Mouse (Mus musculus) spleen, adult 12 weeks (tissue): ENCODE measurements around the gene C330007P06Rik.
"Not testable (repeated sequence)": the region's sequence is repeated elsewhere in the genome, so short reads cannot be mapped to it uniquely, and the experiment has no call there.

Source experiments
- DNase-seq: peaks from one replicate; pipeline ENCODE4 v3.0.0; 2022; ENCODE audit warnings: low spot score

The C330007P06Rik gene

GRCm38 (mm10) chrX:36799131-36799879 lies 74.6 kb downstream of the C330007P06Rik start:
- no peak for DNase-seq

DNA sequence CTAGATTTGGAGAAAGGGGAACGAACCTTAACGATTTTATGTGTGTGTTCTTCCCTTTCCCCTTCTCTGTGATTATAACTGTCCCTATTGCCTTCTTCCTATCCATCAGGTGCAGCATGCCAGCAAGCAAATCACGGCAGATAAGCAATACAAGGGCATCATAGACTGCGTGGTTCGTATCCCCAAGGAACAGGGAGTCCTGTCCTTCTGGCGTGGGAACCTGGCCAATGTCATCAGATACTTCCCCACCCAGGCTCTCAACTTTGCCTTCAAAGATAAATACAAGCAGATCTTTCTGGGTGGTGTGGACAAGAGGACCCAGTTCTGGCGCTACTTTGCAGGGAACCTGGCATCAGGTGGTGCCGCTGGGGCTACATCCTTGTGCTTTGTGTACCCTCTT lies 77.2 kb downstream of the C330007P06Rik start:
- not testable (repeated sequence) for DNase-seq

- peak; percentile 75 for DNase-seq
Observed at GRCm38 (mm10) chrX:36796163-36796581, 77.7 kb downstream of the C330007P06Rik start.

- peak; percentile 73 for DNase-seq
Observed at GRCm38 (mm10) chrX:36795424-36796162, 78.3 kb downstream of the C330007P06Rik start, which contains the start of gene Slc25a5. Slc25a5 (plus strand) TSS chrX:36795651.

GRCm38 (mm10) chrX:36794571-36794970 lies 79.3 kb downstream of the C330007P06Rik start:
- DNase-seq, result no peak

DNA sequence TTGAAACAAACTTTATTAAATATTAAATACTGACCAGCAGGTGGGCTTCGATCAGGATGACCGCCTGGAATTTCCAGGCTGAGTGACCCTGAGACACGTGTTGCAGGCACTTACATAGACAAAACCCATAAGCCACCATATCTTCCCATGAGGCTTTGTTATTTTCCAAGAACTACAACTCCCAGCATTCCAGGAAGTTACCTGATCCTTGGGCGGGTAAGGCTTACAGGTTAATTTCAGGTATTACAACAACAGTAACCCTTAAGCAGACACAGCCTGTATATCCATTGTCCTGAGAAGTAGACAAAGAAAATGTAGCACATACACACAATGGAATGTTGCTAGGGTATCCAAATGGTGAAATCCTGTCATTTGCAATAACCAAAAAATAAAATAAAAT lies 84.6 kb downstream of the C330007P06Rik start:
- no peak for DNase-seq

DNA sequence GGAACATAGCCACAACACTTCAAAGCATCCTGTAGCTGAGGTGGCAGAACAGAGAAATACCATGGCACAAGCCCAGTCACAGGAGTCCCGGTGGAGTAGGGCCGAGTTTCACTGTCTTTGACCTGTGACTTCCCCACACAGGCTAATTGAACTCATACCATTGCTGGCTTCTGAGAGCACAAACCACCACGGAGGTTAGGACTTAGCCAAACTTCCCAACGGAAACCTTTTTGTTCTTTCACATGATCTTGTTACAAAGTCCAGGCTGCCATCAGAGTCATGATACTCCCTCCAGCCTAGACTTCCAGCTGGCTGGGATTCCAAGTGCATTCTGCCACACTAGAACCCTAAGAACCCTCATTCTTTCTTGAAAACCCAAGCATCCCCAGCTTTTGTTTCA lies 96.2 kb downstream of the C330007P06Rik start:
- DNase-seq, result no peak

DNA sequence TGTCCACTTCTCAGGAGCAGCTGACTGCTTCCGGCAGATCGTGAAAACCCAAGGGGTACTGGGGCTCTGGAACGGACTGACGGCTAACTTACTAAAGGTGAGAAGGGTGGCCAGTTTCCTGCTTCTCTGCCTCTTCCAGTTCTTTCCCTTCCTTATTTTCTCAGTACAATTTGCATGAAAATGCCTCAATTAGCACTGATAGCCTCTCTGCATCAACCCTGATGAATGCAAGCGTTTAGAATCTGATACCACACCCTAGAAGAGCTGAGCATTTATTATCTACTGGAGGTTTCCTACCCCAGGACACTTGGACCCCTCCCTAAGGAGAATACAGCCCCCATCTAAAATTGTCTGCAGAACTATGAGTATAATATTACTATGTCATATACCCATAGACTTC lies 98.4 kb downstream of the C330007P06Rik start:
- no peak for DNase-seq
